Mouse (Mus musculus) MEL (cell line): ENCODE data around the gene Angptl7. TPM values are rescaled to one million over a fixed set of nuclear protein-coding genes. Genes with fewer than 3 reads are reported as not detected.

Experiments
- DNase-seq: peaks from one replicate; pipeline ENCODE4 v3.0.0; 2011; ENCODE audit warnings: low read depth, low spot score
- H3K27ac ChIP-seq: 2 replicates; pipeline ENCODE4 v1.5.1; 2012; ENCODE audit warnings: low read depth, mild to moderate bottlenecking, control low read depth, low read length, moderate library complexity; ENCODE audit not compliant: control insufficient read depth
- H3K27me3 ChIP-seq, 2 experiments: fragments of 150-350 bp in 1 of 2; sonication (generic) in 1 of 2; 2 replicates each; pipeline ENCODE4 v1.6.1; 2012; ENCODE audit warnings: low read length in 2 of 2, mild to moderate bottlenecking in 2 of 2, improper control_type of control experiment in 1 of 2, moderate library complexity in 1 of 2; ENCODE audit not compliant: insufficient read depth in 2 of 2, control insufficient read depth in 1 of 2
- H3K36me3 ChIP-seq, 2 experiments: 2 replicates each; pipeline ENCODE4 v1.6.1; 2012 to 2014; ENCODE audit warnings: low read length in 2 of 2, improper control_type of control experiment in 1 of 2, inconsistent platforms in 1 of 2, mild to moderate bottlenecking in 1 of 2; ENCODE audit not compliant: insufficient read depth in 2 of 2, control insufficient read depth in 1 of 2
- H3K4me1 ChIP-seq, 2 experiments: fragments of 150-350 bp in 1 of 2; sonication (generic) in 1 of 2; 2 replicates each; pipeline ENCODE4 v1.6.1; 2012; ENCODE audit warnings: low read length in 2 of 2, improper control_type of control experiment in 1 of 2, mild to moderate bottlenecking in 1 of 2; ENCODE audit not compliant: insufficient read depth in 2 of 2, control insufficient read depth in 1 of 2
- H3K4me3 ChIP-seq, 2 experiments: fragments of 150-350 bp in 1 of 2; sonication (generic) in 1 of 2; 2 replicates each; pipeline ENCODE4 v1.5.1; 2012; ENCODE audit warnings: low read depth in 2 of 2, low read length in 2 of 2, mild to moderate bottlenecking in 2 of 2, moderate library complexity in 2 of 2, control low read depth in 1 of 2, improper control_type of control experiment in 1 of 2; ENCODE audit not compliant: control insufficient read depth in 1 of 2, insufficient read depth in 1 of 2
- H3K79me2 ChIP-seq: 2 replicates; pipeline ENCODE4 v1.6.1; 2012; ENCODE audit warnings: mild to moderate bottlenecking, low read length, moderate library complexity; ENCODE audit not compliant: control insufficient read depth, poor library complexity, insufficient read depth
- H3K9ac ChIP-seq: 2 replicates; pipeline ENCODE4 v1.6.1; 2012; ENCODE audit warnings: low read depth, mild to moderate bottlenecking, control low read depth, low read length, moderate library complexity; ENCODE audit not compliant: control insufficient read depth, poor library complexity, severe bottlenecking
- H3K9me3 ChIP-seq: fragments of 150-350 bp; sonication (generic); replicated peaks from 2 replicates; pipeline ENCODE4 v1.6.1; 2012; ENCODE audit warnings: mild to moderate bottlenecking, low read length, improper control_type of control experiment, moderate library complexity; ENCODE audit not compliant: insufficient read depth
- BHLHE40 ChIP-seq: IDR thresholded peaks from 2 replicates; pipeline ENCODE4 v1.6.1; 2012; ENCODE audit warnings: low read depth, mild to moderate bottlenecking, inconsistent platforms, low read length, improper control_type of control experiment, borderline replicate concordance
- CHD2 ChIP-seq: IDR thresholded peaks from 2 replicates; pipeline ENCODE4 v1.6.1; 2011; ENCODE audit warnings: low read length, improper control_type of control experiment
- CTCF ChIP-seq, 3 experiments: IDR thresholded peaks in 2 of 3; conservative IDR thresholded peaks in 1 of 3; 2 replicates each; pipeline ENCODE4 v1.5.1; 2011 to 2012; ENCODE audit warnings: low read length in 3 of 3, low read depth in 2 of 3, mild to moderate bottlenecking in 2 of 3, improper control_type of control experiment in 1 of 3, inconsistent platforms in 1 of 3, mixed read lengths in 1 of 3, moderate library complexity in 1 of 3; ENCODE audit not compliant: control insufficient read depth in 1 of 3, insufficient read depth in 1 of 3, poor library complexity in 1 of 3, severe bottlenecking in 1 of 3
- ELF1 ChIP-seq: IDR thresholded peaks from 2 replicates; pipeline ENCODE4 v1.6.1; 2014; ENCODE audit warnings: low read depth, mild to moderate bottlenecking, inconsistent platforms, low read length, improper control_type of control experiment, moderate library complexity
- EP300 ChIP-seq, 2 experiments: IDR thresholded peaks; 2 replicates each; pipeline ENCODE4 v1.6.1; 2011; ENCODE audit warnings: improper control_type of control experiment in 2 of 2, low read length in 2 of 2, low read depth in 1 of 2, mild to moderate bottlenecking in 1 of 2
- MEF2A ChIP-seq: IDR thresholded peaks from 2 replicates; pipeline ENCODE4 v1.6.1; 2014; ENCODE audit warnings: low read depth, mild to moderate bottlenecking, inconsistent platforms, low read length, improper control_type of control experiment; ENCODE audit not compliant: poor library complexity, insufficient replicate concordance, severe bottlenecking; ENCODE audit errors: extremely low read depth
- MYC ChIP-seq: IDR thresholded peaks from 2 replicates; pipeline ENCODE4 v1.6.1; 2011; ENCODE audit warnings: low read depth, mild to moderate bottlenecking, low read length, improper control_type of control experiment, moderate library complexity
- NELFE ChIP-seq: IDR thresholded peaks from 2 replicates; pipeline ENCODE4 v1.6.1; 2011; ENCODE audit warnings: low read depth, low read length, improper control_type of control experiment
- POLR2AphosphoS2 ChIP-seq: IDR thresholded peaks from 2 replicates; pipeline ENCODE4 v1.6.1; 2011; ENCODE audit warnings: low read length, improper control_type of control experiment
- POLR2AphosphoS5 ChIP-seq: IDR thresholded peaks from 2 replicates; pipeline ENCODE4 v1.6.1; 2012; ENCODE audit warnings: low read depth, borderline replicate concordance, mild to moderate bottlenecking, inconsistent platforms, low read length, moderate library complexity, mixed read lengths
- RAD21 ChIP-seq: IDR thresholded peaks from 2 replicates; pipeline ENCODE4 v1.6.1; 2011; ENCODE audit warnings: mild to moderate bottlenecking, low read depth, low read length, improper control_type of control experiment
- RCOR1 ChIP-seq: IDR thresholded peaks from 2 replicates; pipeline ENCODE4 v1.6.1; 2012; ENCODE audit warnings: low read depth, mild to moderate bottlenecking, inconsistent platforms, low read length, improper control_type of control experiment
- SMC3 ChIP-seq: IDR thresholded peaks from 2 replicates; pipeline ENCODE4 v1.6.1; 2011; ENCODE audit warnings: low read depth, low read length, improper control_type of control experiment
- TAL1 ChIP-seq: IDR thresholded peaks from 2 replicates; pipeline ENCODE4 v1.6.1; 2012; ENCODE audit warnings: mild to moderate bottlenecking, inconsistent platforms, low read length, moderate library complexity, mixed read lengths
- TBP ChIP-seq: IDR thresholded peaks from 2 replicates; pipeline ENCODE4 v1.8.0; 2011; ENCODE audit warnings: low read depth, low read length, improper control_type of control experiment
- UBTF ChIP-seq: IDR thresholded peaks from 2 replicates; pipeline ENCODE4 v1.6.1; 2012; ENCODE audit warnings: low read depth, mild to moderate bottlenecking, inconsistent platforms, low read length, improper control_type of control experiment, moderate library complexity, borderline replicate concordance; ENCODE audit not compliant: insufficient read depth
- polyA plus RNA-seq, 2 experiments: library from polyadenylated mRNA; stranded (reverse) in 1 of 2; unstranded in 1 of 2; fragments of >175 nt in 1 of 2; fragments of >200 nt in 1 of 2; gene quantifications; 2 replicates each; pipeline versions ENCODE4 v1.2.1 to v1.2.4; 2012; ENCODE audit warnings: low replicate concordance in 2 of 2, low read depth in 1 of 2; ENCODE audit not compliant: insufficient read length in 2 of 2, insufficient read depth in 1 of 2, missing spikeins in 1 of 2
- total RNA-seq: library from RNA; depleted of rRNA; stranded (reverse); fragments of 300-350 nt; gene quantifications from 2 replicates; pipeline ENCODE4 v1.2.3, GENCODE M21; 2012

Angptl7 gene
- total and polyA plus RNA-seq, 3 experiments: not detected

DNA sequence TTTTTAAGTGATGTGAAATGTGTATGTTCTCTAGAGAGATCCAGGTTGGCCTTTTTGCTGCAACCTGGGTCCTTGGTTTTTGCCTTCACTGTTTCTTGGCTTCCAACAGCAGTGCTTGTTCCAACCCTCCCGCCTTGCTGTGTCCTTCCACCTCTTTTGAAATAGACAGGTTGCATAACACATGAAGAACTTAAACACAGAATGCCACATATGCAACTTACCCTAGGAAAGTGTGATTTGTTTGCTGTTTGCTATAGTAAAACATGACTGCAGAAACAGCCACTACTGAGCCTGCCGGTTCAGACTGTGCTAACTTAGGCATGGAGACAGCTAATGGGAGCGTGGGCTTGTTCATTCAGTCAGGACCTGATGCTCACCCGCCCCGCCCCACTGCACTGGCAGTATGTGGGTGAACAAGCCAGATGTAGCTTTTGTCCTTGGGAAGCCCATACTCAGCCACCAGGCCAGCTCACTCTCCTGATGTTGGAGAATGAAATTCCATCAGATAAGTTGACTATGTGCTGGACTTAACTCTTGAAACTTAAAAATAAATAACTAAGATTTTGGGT lies 33.7 kb downstream of the Angptl7 start:
- H3K9me3 ChIP-seq: no peaks in the 10 kb centered on the region
- no peak overlapping the region for H3K27ac ChIP-seq
- H3K4me3 ChIP-seq: no peak overlapping the region
- H3K27me3 ChIP-seq: no peaks in the 10 kb centered on the region
- H3K4me1 ChIP-seq: no peaks in the 10 kb centered on the region
- no peak for TF ChIP-seq CHD2
- no peak for TF ChIP-seq TAL1
- no peak for TF ChIP-seq BHLHE40
- no peak for TF ChIP-seq TBP
- no peak for TF ChIP-seq SMC3
- TF ChIP-seq UBTF: no peak
- TF ChIP-seq MYC: no peak
- TF ChIP-seq EP300 (IDR thresholded peaks at IDR 0.05; ENCODE audit: low read depth in 1 of 2, low read length in 2 of 2): no peak
- no peak for TF ChIP-seq RCOR1
- TF ChIP-seq POLR2AphosphoS5: no peak
- TF ChIP-seq NELFE: no peak
- TF ChIP-seq ELF1: no peak
- no peak for TF ChIP-seq POLR2AphosphoS2
- no peak for TF ChIP-seq MEF2A
- no peak for TF ChIP-seq RAD21
- TF ChIP-seq, all 39 proteins: peak for 0
- Histone ChIP-seq H3K79me2 (no peaks in the 10 kb centered on the region), H3K9ac (no peak overlapping the region), H3K36me3 (no peaks in the 10 kb centered on the region; a peak in 2 of 4 replicates)
- DNase-seq: no peak

DNA sequence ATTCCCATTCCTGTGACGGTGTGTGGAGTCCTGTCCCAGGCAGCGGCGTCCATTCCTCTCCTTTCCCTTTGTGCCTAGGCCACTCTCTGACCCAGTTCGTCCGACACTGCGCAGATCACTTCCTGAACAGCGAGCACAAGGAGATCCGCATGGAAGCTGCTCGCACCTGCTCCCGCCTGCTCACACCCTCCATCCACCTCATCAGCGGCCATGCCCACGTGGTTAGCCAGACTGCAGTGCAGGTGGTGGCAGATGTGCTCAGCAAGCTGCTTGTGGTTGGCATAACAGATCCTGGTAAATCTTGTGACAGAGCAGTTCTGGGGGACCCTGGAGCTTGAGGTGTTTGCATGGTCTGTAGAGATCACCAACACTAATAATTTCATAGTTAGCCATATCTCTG lies 35.4 kb downstream of the Angptl7 start:
- H3K4me3 ChIP-seq: no peak overlapping the region
- H3K9ac ChIP-seq: no peak overlapping the region

More for the DNA sequence above, 35.4 kb downstream of the Angptl7 start:
- H3K4me1 ChIP-seq: no peaks in the 10 kb centered on the region
- no peak overlapping the region for H3K27ac ChIP-seq
- H3K79me2 ChIP-seq: no peaks in the 10 kb centered on the region
- no peak for DNase-seq
- TF ChIP-seq CTCF (IDR thresholded peaks at IDR 0.05 in 2 of 3, conservative IDR thresholded peaks at IDR 0.05 in 1 of 3; ENCODE audit: control insufficient read depth in 1 of 3, insufficient read depth in 1 of 3, low read depth in 2 of 3, low read length in 3 of 3, poor library complexity in 1 of 3, severe bottlenecking in 1 of 3): no peak
- no peaks in the 10 kb centered on the region; a peak in 2 of 4 replicates for H3K36me3 ChIP-seq
- H3K27me3 ChIP-seq: no peaks in the 10 kb centered on the region
- no peaks in the 10 kb centered on the region for H3K9me3 ChIP-seq
